Mouse (Mus musculus) layer of hippocampus, postnatal 10 days (tissue): ENCODE measurements around the gene Apobec1. TPM values are rescaled to one million over a fixed set of nuclear protein-coding genes. Genes with fewer than 3 reads are reported as not detected.
A peak's percentile ranks its signal among the peaks of the same experiment; 100 is the strongest.
"Not testable (repeated sequence)": the region's sequence is repeated elsewhere in the genome, so short reads cannot be mapped to it uniquely, and the experiment has no call there.

Source experiments
- DNase-seq, 2 experiments: peaks; one replicate each; pipeline ENCODE4 v3.0.0; 2021; ENCODE audit warnings: low spot score in 2 of 2
- total RNA-seq, 2 experiments: library from RNA; stranded (reverse); gene quantifications; 2 replicates each; pipeline ENCODE4 v1.2.3; 2021

Apobec1 gene
- total RNA-seq, 2 experiments from 2014 or later = 2.0 to 2.4 TPM

- DNase-seq = peak; percentile 75 to 78
These were observed 39.8 kb downstream of the Apobec1 start for GRCm38 (mm10) chr6:122562463-122562862.

GRCm38 (mm10) chr6:122561005-122561404 is 41.2 kb downstream of the Apobec1 start:
- DNase-seq = no peak

GRCm38 (mm10) chr6:122560427-122560826 is 41.8 kb downstream of the Apobec1 start:
- DNase-seq = peak; percentile 70 to 75

GRCm38 (mm10) chr6:122556959-122557561 is 45.2 kb downstream of the Apobec1 start:
- DNase-seq = peak; percentile 79 to 85

GRCm38 (mm10) chr6:122555266-122555665 is 47.0 kb downstream of the Apobec1 start:
- no peak for DNase-seq

- DNase-seq = no peak
These were observed 48.1 kb downstream of the Apobec1 start for GRCm38 (mm10) chr6:122554102-122554501.

GRCm38 (mm10) chr6:122553606-122554005 is 48.6 kb downstream of the Apobec1 start, which contains the start of gene Aicda:
Gene Aicda (plus strand): TSS chr6:122553801.
- no peak for DNase-seq

- DNase-seq = no peak
These were observed 56.3 kb downstream of the Apobec1 start for GRCm38 (mm10) chr6:122545948-122546347.

- no peak for DNase-seq
These were observed 56.9 kb downstream of the Apobec1 start for GRCm38 (mm10) chr6:122545289-122545882.

- DNase-seq = no peak
These were observed 57.6 kb downstream of the Apobec1 start for GRCm38 (mm10) chr6:122544672-122545071.

- DNase-seq = no peak
These were observed 58.7 kb downstream of the Apobec1 start for GRCm38 (mm10) chr6:122543574-122543973.

GRCm38 (mm10) chr6:122542459-122542858 is 59.8 kb downstream of the Apobec1 start:
- DNase-seq = not testable (repeated sequence)

GRCm38 (mm10) chr6:122539564-122539963 is 62.7 kb downstream of the Apobec1 start:
- no peak for DNase-seq

GRCm38 (mm10) chr6:122534032-122534431 is 68.2 kb downstream of the Apobec1 start:
- no peak for DNase-seq

GRCm38 (mm10) chr6:122532883-122533302 is 69.4 kb downstream of the Apobec1 start:
- DNase-seq = no peak

GRCm38 (mm10) chr6:122531466-122532174 is 70.6 kb downstream of the Apobec1 start:
- no peak for DNase-seq

- no peak for DNase-seq
These were observed 74.1 kb downstream of the Apobec1 start for GRCm38 (mm10) chr6:122528136-122528535.

Other genes with a start within 250 kb of the Apobec1 start
- 100 to 1,000 TPM; 246 to 252 TPM for gene Rimklb, start 103.7 kb downstream of the Apobec1 start, total RNA-seq
- 1 to 10 TPM in 1 of 2 experiments, under 1 TPM in 1; 0.73 to 1.2 TPM for gene Mfap5, start 96.6 kb downstream of the Apobec1 start, total RNA-seq
- not detected for gene Aicda, start 48.6 kb downstream of the Apobec1 start, total RNA-seq
- not detected for gene Gdf3, start 7.6 kb upstream of the Apobec1 start, total RNA-seq
- not detected for gene Dppa3, start 24.0 kb upstream of the Apobec1 start, total RNA-seq
- gene Nanog, start 105.0 kb upstream of the Apobec1 start, total RNA-seq = not detected
- 100 to 1,000 TPM in 1 of 2 experiments, 10 to 100 TPM in 1; 99.1 to 117 TPM for gene Slc2a3, start 199.2 kb upstream of the Apobec1 start, total RNA-seq
- 10 to 100 TPM; 24.3 to 27.8 TPM for gene Foxj2, start 217.5 kb upstream of the Apobec1 start, total RNA-seq